Mouse (Mus musculus): ENCODE results near the gene Spire2. TPM values are rescaled to one million over a fixed set of nuclear protein-coding genes. Genes with fewer than 3 reads are reported as not detected.
A peak's percentile ranks its signal among the peaks of the same experiment; 100 is the strongest.

The Spire2 gene
- polyA plus RNA-seq, 1 experiment from 2014 or later: 0.95 TPM

DNA sequence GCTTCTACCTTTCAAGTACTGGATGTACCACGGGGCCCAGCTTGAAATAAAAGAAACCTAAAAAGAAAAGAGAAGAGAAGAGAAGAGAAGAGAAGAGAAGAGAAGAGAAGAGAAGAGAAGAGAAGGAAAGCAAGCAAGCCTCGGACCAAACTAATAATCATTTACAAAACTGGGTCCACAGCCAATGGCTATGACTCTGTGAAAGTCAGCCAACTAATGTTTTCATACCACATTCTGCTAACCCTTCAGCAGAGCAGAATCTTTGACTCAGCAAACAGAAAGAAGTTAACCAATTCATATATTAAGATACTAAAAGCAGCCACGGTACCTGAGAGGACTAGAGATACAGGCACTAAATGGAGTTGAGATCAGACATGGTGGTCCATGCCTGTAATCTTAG lies 40.2 kb upstream of the Spire2 start:
- 89% methylated on average over 3 of the region's 3 CpGs for WGBS
- Histone ChIP-seq H3K4me1 (ENCODE audit: control insufficient read depth, insufficient read depth, low read length) (no peaks in the 10 kb centered on the region), H3K9me3 (ENCODE audit: control insufficient read depth, low read length) (no peaks in the 10 kb centered on the region), H3K9ac (ENCODE audit: low read length) (no peak overlapping the region), H3K36me3 (ENCODE audit: control insufficient read depth, insufficient read depth, low read length) (peaks cover 16% of the 10 kb centered on the region; the same call in 1 of the 2 replicates), H3K4me3 (ENCODE audit: low read depth, low read length) (no peak overlapping the region), H3K27me3 (ENCODE audit: control insufficient read depth, insufficient read depth, low read length) (no peaks in the 10 kb centered on the region), H3K27ac (replicated peaks; ENCODE audit: low read depth, low read length) (no peak overlapping the region), H3K4me2 (ENCODE audit: low read depth, severe bottlenecking) (no peak overlapping the region)
- DNase-seq (ENCODE audit: low spot score): no peak
- no peak for ATAC-seq (ENCODE audit: insufficient number of reproducible peaks, low FRiP score, low TSS enrichment, low read depth)

DNA sequence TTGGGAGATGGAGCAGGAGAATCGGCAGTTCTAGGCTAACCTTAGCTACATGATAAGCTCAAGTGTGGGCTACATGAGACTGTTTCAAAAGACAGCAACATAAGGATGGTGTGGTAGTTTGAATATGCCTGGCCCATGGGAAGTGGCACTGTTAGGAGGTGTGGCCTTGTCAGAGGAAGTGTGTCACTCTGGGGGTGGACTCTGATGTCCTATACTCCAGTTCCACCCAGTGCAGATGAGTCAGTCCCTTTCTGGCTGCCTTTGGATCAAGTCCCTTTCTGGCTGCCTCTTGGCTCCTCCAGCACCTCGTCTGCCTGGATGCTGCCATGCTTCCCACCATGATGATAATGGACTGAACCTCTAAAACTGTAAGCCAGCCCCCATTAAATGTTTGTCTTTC lies 39.7 kb upstream of the Spire2 start:
- Histone ChIP-seq H3K4me3 (ENCODE audit: low read depth, low read length) (no peak overlapping the region), H3K36me3 (ENCODE audit: control insufficient read depth, insufficient read depth, low read length) (peaks cover 16% of the 10 kb centered on the region; the same call in 1 of the 2 replicates), H3K9me3 (ENCODE audit: control insufficient read depth, low read length) (no peaks in the 10 kb centered on the region), H3K4me2 (ENCODE audit: low read depth, severe bottlenecking) (no peak overlapping the region), H3K4me1 (ENCODE audit: control insufficient read depth, insufficient read depth, low read length) (no peaks in the 10 kb centered on the region), H3K9ac (ENCODE audit: low read length) (no peak overlapping the region), H3K27me3 (ENCODE audit: control insufficient read depth, insufficient read depth, low read length) (no peaks in the 10 kb centered on the region), H3K27ac (replicated peaks; ENCODE audit: low read depth, low read length) (no peak overlapping the region)
- WGBS: 92% methylated on average over 2 of the region's 2 CpGs
- DNase-seq (ENCODE audit: low spot score) (no peak), ATAC-seq (ENCODE audit: insufficient number of reproducible peaks, low FRiP score, low TSS enrichment, low read depth) (no peak)

- Histone ChIP-seq H3K36me3 (ENCODE audit: control insufficient read depth, insufficient read depth, low read length) (peaks cover 5% of the 10 kb centered on the region), H3K27ac (replicated peaks; ENCODE audit: low read depth, low read length) (no peak overlapping the region), H3K9ac (ENCODE audit: low read length) (no peak overlapping the region), H3K9me3 (ENCODE audit: control insufficient read depth, low read length) (no peaks in the 10 kb centered on the region), H3K4me3 (ENCODE audit: low read depth, low read length) (no peak overlapping the region), H3K4me2 (ENCODE audit: low read depth, severe bottlenecking) (no peak overlapping the region), H3K27me3 (ENCODE audit: control insufficient read depth, insufficient read depth, low read length) (no peaks in the 10 kb centered on the region), H3K4me1 (ENCODE audit: control insufficient read depth, insufficient read depth, low read length) (no peaks in the 10 kb centered on the region)
- no peak for ATAC-seq (ENCODE audit: insufficient number of reproducible peaks, low FRiP score, low TSS enrichment, low read depth)
- 95% methylated on average over 11 of the region's 11 CpGs for WGBS
- no peak for DNase-seq (ENCODE audit: low spot score)
These were observed 34.2 kb upstream of the Spire2 start for GRCm38 (mm10) chr8:123298301-123298700.

- Histone ChIP-seq H3K27me3 (ENCODE audit: control insufficient read depth, insufficient read depth, low read length) (no peaks in the 10 kb centered on the region), H3K36me3 (ENCODE audit: control insufficient read depth, insufficient read depth, low read length) (peaks cover 8% of the 10 kb centered on the region), H3K4me3 (ENCODE audit: low read depth, low read length) (no peak overlapping the region), H3K9ac (ENCODE audit: low read length) (no peak overlapping the region), H3K27ac (replicated peaks; ENCODE audit: low read depth, low read length) (no peak overlapping the region), H3K4me2 (ENCODE audit: low read depth, severe bottlenecking) (no peak overlapping the region), H3K9me3 (ENCODE audit: control insufficient read depth, low read length) (no peaks in the 10 kb centered on the region), H3K4me1 (ENCODE audit: control insufficient read depth, insufficient read depth, low read length) (no peaks in the 10 kb centered on the region)
- 71% methylated on average over 4 of the region's 4 CpGs for WGBS
- ATAC-seq (ENCODE audit: insufficient number of reproducible peaks, low FRiP score, low TSS enrichment, low read depth) (no peak), DNase-seq (ENCODE audit: low spot score) (no peak)
These were observed 23.8 kb upstream of the Spire2 start for GRCm38 (mm10) chr8:123308738-123309137.

DNA sequence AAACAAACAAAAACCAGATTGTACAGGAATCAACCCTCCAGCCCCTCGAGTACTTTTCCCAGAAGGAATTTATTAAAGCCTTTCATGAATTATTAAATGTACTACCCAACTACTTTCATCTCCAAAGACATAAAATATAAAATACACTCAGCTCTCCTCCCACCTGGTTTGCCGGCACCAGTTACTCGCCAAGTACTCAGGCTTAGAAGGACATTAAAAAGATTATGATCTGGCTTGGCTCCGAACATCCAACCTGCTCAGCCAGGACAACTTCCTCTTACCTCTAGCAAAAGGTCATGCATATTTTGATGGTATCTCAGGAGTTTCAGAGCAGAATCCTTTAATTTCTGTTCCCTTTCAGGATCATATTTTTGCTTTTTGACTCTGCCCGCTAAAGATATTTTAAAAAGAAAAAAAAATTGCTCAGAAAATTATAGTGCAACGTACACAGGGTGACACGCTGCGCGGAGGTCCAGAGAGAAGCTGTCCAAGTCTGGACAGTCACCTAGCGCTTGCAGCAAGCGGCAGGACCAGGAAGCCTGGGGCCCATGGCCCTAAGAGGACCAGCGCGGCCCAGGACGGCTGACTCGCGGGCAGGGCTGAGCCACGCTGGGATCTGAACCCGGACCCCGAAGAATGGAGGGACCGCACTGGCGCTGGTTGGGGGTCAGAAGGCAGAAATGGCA lies 14.6 kb upstream of the Spire2 start:
- H3K9ac ChIP-seq (ENCODE audit: low read length): peak overlapping the region; percentile 75
- peak overlapping the region; percentile 58 for H3K4me2 ChIP-seq (ENCODE audit: low read depth, severe bottlenecking)
- H3K36me3 ChIP-seq (ENCODE audit: control insufficient read depth, insufficient read depth, low read length): no peaks in the 10 kb centered on the region
- H3K4me3 ChIP-seq (ENCODE audit: low read depth, low read length): peak overlapping the region; percentile 63
- no peak for DNase-seq (ENCODE audit: low spot score)
- WGBS: 5% methylated on average over 21 of the region's 21 CpGs
- peak; percentile 68 for ATAC-seq (ENCODE audit: insufficient number of reproducible peaks, low FRiP score, low TSS enrichment, low read depth)
- no peak overlapping the region for H3K27ac ChIP-seq (replicated peaks; ENCODE audit: low read depth, low read length)
- H3K9me3 ChIP-seq (ENCODE audit: control insufficient read depth, low read length): no peaks in the 10 kb centered on the region
- H3K4me1 ChIP-seq (ENCODE audit: control insufficient read depth, insufficient read depth, low read length): 0 out of 2 replicates have a peak, but pooled peaks cover 6% of the 10 kb centered on the region
- no peaks in the 10 kb centered on the region for H3K27me3 ChIP-seq (ENCODE audit: control insufficient read depth, insufficient read depth, low read length)

DNA sequence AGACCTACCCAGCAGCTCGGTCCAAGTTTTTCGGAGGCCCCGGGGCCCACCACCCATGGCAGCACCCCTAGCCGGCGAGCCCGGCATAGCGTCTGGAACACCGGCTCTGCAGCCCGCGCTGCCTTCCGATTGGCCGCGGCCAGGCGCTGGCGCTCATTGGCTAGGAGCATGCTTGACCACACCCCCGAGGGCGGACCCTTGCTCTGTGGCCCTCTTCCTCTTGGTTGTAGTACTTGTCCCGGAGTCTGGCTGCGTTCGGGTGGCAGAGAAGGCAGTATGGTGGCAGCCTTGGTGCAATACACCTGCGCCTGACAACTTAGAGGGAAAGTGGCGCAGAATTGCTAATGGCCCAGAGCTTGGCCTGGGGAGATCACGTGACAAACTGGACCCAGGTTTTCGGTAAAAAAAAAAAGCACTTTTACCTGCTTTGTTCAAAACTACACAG lies 14.0 kb upstream of the Spire2 start, which contains the start of gene Fanca:
Fanca (minus strand) TSS at position 110 of the 445 bp plus-strand sequence.
- H3K27me3 ChIP-seq (ENCODE audit: control insufficient read depth, insufficient read depth, low read length): no peaks in the 10 kb centered on the region
- H3K4me2 ChIP-seq (ENCODE audit: low read depth, severe bottlenecking): peak within 1 kb of the TSS; percentile 58
- H3K4me3 ChIP-seq (ENCODE audit: low read depth, low read length): peak within 1 kb of the TSS; percentile 63
- WGBS: under 1% methylated on average over 24 of the region's 24 CpGs
- peak within 1 kb of the TSS; percentile 75 for H3K9ac ChIP-seq (ENCODE audit: low read length)
- 0 out of 2 replicates have a peak, but pooled peaks cover 6% of the 10 kb centered on the region for H3K4me1 ChIP-seq (ENCODE audit: control insufficient read depth, insufficient read depth, low read length)
- no peak within 1 kb of the TSS for H3K27ac ChIP-seq (replicated peaks; ENCODE audit: low read depth, low read length)
- DNase-seq (ENCODE audit: low spot score): peak; percentile 97
- ATAC-seq (ENCODE audit: insufficient number of reproducible peaks, low FRiP score, low TSS enrichment, low read depth): peak; percentile 96
- H3K9me3 ChIP-seq (ENCODE audit: control insufficient read depth, low read length): no peaks in the 10 kb centered on the region
- no peaks in the 10 kb centered on the region for H3K36me3 ChIP-seq (ENCODE audit: control insufficient read depth, insufficient read depth, low read length)

DNA sequence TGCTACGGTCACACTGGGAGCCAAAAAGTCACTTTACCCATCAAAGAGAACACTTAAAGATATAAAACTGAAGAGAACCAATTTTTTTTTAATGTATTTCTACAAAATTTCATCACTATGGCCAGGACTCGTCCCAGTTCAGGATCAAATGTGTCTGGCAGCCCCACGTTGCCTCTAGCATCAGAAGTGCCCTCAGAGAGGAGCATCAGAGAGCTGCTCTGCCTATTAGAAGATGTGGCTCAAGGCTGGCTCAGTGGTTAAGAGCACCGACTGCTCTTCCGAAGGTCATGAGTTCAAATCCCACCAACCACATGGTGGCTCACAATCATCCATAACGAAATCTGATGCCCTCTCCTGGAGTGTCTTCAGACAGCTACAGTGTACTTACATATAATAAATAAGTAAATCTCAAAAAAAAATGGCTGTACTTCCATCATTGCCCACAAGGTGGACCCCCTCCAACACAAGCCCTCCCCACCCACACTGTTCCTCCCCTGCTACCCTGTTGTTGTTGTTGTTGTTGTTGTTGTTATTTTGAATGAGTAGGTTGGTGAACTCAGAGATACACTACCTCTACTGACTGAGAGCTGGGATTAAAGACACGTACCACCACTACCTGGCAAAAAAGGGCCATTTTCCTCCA lies 12.9 kb upstream of the Spire2 start:
- H3K4me1 ChIP-seq (ENCODE audit: control insufficient read depth, insufficient read depth, low read length): 0 out of 2 replicates have a peak, but pooled peaks cover 6% of the 10 kb centered on the region
- H3K9me3 ChIP-seq (ENCODE audit: control insufficient read depth, low read length): no peaks in the 10 kb centered on the region
- DNase-seq (ENCODE audit: low spot score) (peak; percentile 66), ATAC-seq (ENCODE audit: insufficient number of reproducible peaks, low FRiP score, low TSS enrichment, low read depth) (no peak)
- WGBS: 38% methylated on average over 7 of the region's 7 CpGs
- H3K27ac ChIP-seq (replicated peaks; ENCODE audit: low read depth, low read length): no peak overlapping the region
- H3K4me3 ChIP-seq (ENCODE audit: low read depth, low read length): no peak overlapping the region
- no peak overlapping the region for H3K4me2 ChIP-seq (ENCODE audit: low read depth, severe bottlenecking)
- no peaks in the 10 kb centered on the region for H3K36me3 ChIP-seq (ENCODE audit: control insufficient read depth, insufficient read depth, low read length)
- H3K9ac ChIP-seq (ENCODE audit: low read length): no peak overlapping the region
- H3K27me3 ChIP-seq (ENCODE audit: control insufficient read depth, insufficient read depth, low read length): no peaks in the 10 kb centered on the region

DNA sequence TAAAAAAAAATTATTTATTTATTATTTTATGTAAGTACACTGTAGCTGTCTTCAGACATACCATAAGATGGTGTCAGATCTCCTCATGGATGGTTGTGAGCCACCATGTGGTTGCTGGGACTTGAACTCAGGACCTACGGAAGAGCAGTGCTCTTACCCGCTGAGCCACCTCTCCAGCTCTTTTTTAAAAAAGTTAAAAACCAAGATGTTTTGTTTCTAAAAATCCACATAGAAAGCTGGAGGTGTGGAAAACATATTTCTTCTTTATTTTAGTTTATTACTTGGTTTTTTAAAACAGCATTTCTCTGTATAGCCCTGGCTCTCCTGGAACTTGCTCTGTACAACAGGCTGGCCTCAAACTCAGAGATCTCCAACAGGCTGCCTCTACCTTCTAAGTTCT lies 4.0 kb upstream of the Spire2 start:
- Histone ChIP-seq H3K27ac (replicated peaks; ENCODE audit: low read depth, low read length) (no peak overlapping the region), H3K27me3 (ENCODE audit: control insufficient read depth, insufficient read depth, low read length) (peaks cover 12% of the 10 kb centered on the region; the same call in 1 of the 2 replicates), H3K36me3 (ENCODE audit: control insufficient read depth, insufficient read depth, low read length) (no peaks in the 10 kb centered on the region), H3K4me2 (ENCODE audit: low read depth, severe bottlenecking) (no peak overlapping the region), H3K9ac (ENCODE audit: low read length) (no peak overlapping the region), H3K4me3 (ENCODE audit: low read depth, low read length) (no peak overlapping the region), H3K4me1 (ENCODE audit: control insufficient read depth, insufficient read depth, low read length) (no peaks in the 10 kb centered on the region; the same call in 1 of the 2 replicates), H3K9me3 (ENCODE audit: control insufficient read depth, low read length) (no peaks in the 10 kb centered on the region)
- ATAC-seq (ENCODE audit: insufficient number of reproducible peaks, low FRiP score, low TSS enrichment, low read depth) (no peak), DNase-seq (ENCODE audit: low spot score) (no peak)
- WGBS: 94% methylated on average over 2 of the region's 2 CpGs
